Mouse (Mus musculus): ENCODE measurements around the gene Gpr176. TPM values are rescaled to one million over a fixed set of nuclear protein-coding genes. Genes with fewer than 3 reads are reported as not detected.
"Not testable (repeated sequence)": the region's sequence is repeated elsewhere in the genome, so short reads cannot be mapped to it uniquely, and the experiment has no call there.

Gene Gpr176
- polyA plus RNA-seq, 1 experiment from 2014 or later = 0.17 TPM

GRCm38 (mm10) chr2:118307561-118307960, 65.7 kb downstream of the Gpr176 start:
- no peaks in the 10 kb centered on the region for H3K36me3 ChIP-seq (replicated peaks)
- H3K4me1 ChIP-seq = no peaks in the 10 kb centered on the region
- no peaks in the 10 kb centered on the region for H3K27me3 ChIP-seq (replicated peaks; ENCODE audit: low read depth, poor library complexity, severe bottlenecking)
- WGBS = 76% methylated on average over 8 of the region's 8 CpGs
- no peak for DNase-seq (ENCODE audit: low spot score)
- H3K27ac ChIP-seq (replicated peaks) = no peak overlapping the region
- no peak overlapping the region for H3K4me3 ChIP-seq
- H3K9me3 ChIP-seq = no peaks in the 10 kb centered on the region

GRCm38 (mm10) chr2:118306966-118307365, 66.3 kb downstream of the Gpr176 start:
- Histone ChIP-seq H3K4me1 (no peaks in the 10 kb centered on the region), H3K9me3 (no peaks in the 10 kb centered on the region), H3K4me3 (no peak overlapping the region), H3K36me3 (replicated peaks) (no peaks in the 10 kb centered on the region), H3K27me3 (replicated peaks; ENCODE audit: low read depth, poor library complexity, severe bottlenecking) (no peaks in the 10 kb centered on the region), H3K27ac (replicated peaks) (no peak overlapping the region)
- DNase-seq (ENCODE audit: low spot score) = no peak
- WGBS = 68% methylated on average over 2 of the region's 2 CpGs

GRCm38 (mm10) chr2:118306522-118306895, 66.7 kb downstream of the Gpr176 start:
- no peaks in the 10 kb centered on the region for H3K9me3 ChIP-seq
- DNase-seq (ENCODE audit: low spot score) = no peak
- no peaks in the 10 kb centered on the region for H3K36me3 ChIP-seq (replicated peaks)
- H3K27ac ChIP-seq (replicated peaks) = no peak overlapping the region
- no peaks in the 10 kb centered on the region for H3K4me1 ChIP-seq
- 70% methylated on average over 3 of the region's 3 CpGs for WGBS
- H3K27me3 ChIP-seq (replicated peaks; ENCODE audit: low read depth, poor library complexity, severe bottlenecking) = no peaks in the 10 kb centered on the region
- H3K4me3 ChIP-seq = no peak overlapping the region

- no peak for DNase-seq (ENCODE audit: low spot score)
- H3K4me1 ChIP-seq = no peaks in the 10 kb centered on the region
- H3K36me3 ChIP-seq (replicated peaks) = no peaks in the 10 kb centered on the region
- H3K4me3 ChIP-seq = no peak overlapping the region
- 76% methylated on average over 7 of the region's 7 CpGs for WGBS
- H3K27me3 ChIP-seq (replicated peaks; ENCODE audit: low read depth, poor library complexity, severe bottlenecking) = no peaks in the 10 kb centered on the region
- no peaks in the 10 kb centered on the region for H3K9me3 ChIP-seq
- no peak overlapping the region for H3K27ac ChIP-seq (replicated peaks)
These were observed 67.2 kb downstream of the Gpr176 start for GRCm38 (mm10) chr2:118305827-118306521.

GRCm38 (mm10) chr2:118303456-118303855, 69.8 kb downstream of the Gpr176 start:
- Histone ChIP-seq H3K4me1 (no peaks in the 10 kb centered on the region), H3K27me3 (replicated peaks; ENCODE audit: low read depth, poor library complexity, severe bottlenecking) (no peaks in the 10 kb centered on the region), H3K4me3 (no peak overlapping the region), H3K9me3 (no peaks in the 10 kb centered on the region), H3K36me3 (replicated peaks) (no peaks in the 10 kb centered on the region), H3K27ac (replicated peaks) (no peak overlapping the region)
- WGBS = 84% methylated on average over 4 of the region's 4 CpGs
- DNase-seq (ENCODE audit: low spot score) = no peak

- DNase-seq (ENCODE audit: low spot score) = no peak
- Histone ChIP-seq H3K27ac (replicated peaks) (no peak overlapping the region), H3K4me1 (no peaks in the 10 kb centered on the region), H3K36me3 (replicated peaks) (no peaks in the 10 kb centered on the region), H3K9me3 (no peaks in the 10 kb centered on the region), H3K4me3 (no peak overlapping the region), H3K27me3 (replicated peaks; ENCODE audit: low read depth, poor library complexity, severe bottlenecking) (no peaks in the 10 kb centered on the region)
- WGBS = 67% methylated on average over 2 of the region's 2 CpGs
These were observed 71.6 kb downstream of the Gpr176 start for GRCm38 (mm10) chr2:118301656-118302055.

- H3K27me3 ChIP-seq (replicated peaks; ENCODE audit: low read depth, poor library complexity, severe bottlenecking) = no peaks in the 10 kb centered on the region
- 86% methylated on average over 8 of the region's 8 CpGs for WGBS
- H3K4me1 ChIP-seq = no peaks in the 10 kb centered on the region
- H3K36me3 ChIP-seq (replicated peaks) = no peaks in the 10 kb centered on the region
- no peak overlapping the region for H3K27ac ChIP-seq (replicated peaks)
- H3K9me3 ChIP-seq = no peaks in the 10 kb centered on the region
- H3K4me3 ChIP-seq = no peak overlapping the region
- no peak for DNase-seq (ENCODE audit: low spot score)
These were observed 72.1 kb downstream of the Gpr176 start for GRCm38 (mm10) chr2:118301041-118301545.

- H3K4me1 ChIP-seq = 0 out of 2 replicates have a peak, but pooled peaks cover 4% of the 10 kb centered on the region
- no peak overlapping the region for H3K27ac ChIP-seq (replicated peaks)
- no peak for DNase-seq (ENCODE audit: low spot score)
- H3K4me3 ChIP-seq = no peak overlapping the region
- no peaks in the 10 kb centered on the region for H3K36me3 ChIP-seq (replicated peaks)
- 88% methylated on average over 2 of the region's 2 CpGs for WGBS
- no peaks in the 10 kb centered on the region for H3K9me3 ChIP-seq
- H3K27me3 ChIP-seq (replicated peaks; ENCODE audit: low read depth, poor library complexity, severe bottlenecking) = no peaks in the 10 kb centered on the region
These were observed 73.2 kb downstream of the Gpr176 start for GRCm38 (mm10) chr2:118299981-118300380.

- no peak for DNase-seq (ENCODE audit: low spot score)
- Histone ChIP-seq H3K4me1 (0 out of 2 replicates have a peak, but pooled peaks cover 4% of the 10 kb centered on the region), H3K27ac (replicated peaks) (no peak overlapping the region), H3K4me3 (no peak overlapping the region), H3K36me3 (replicated peaks) (no peaks in the 10 kb centered on the region), H3K27me3 (replicated peaks; ENCODE audit: low read depth, poor library complexity, severe bottlenecking) (no peaks in the 10 kb centered on the region), H3K9me3 (no peaks in the 10 kb centered on the region)
- WGBS = 85% methylated on average over 4 of the region's 4 CpGs
These were observed 74.6 kb downstream of the Gpr176 start for GRCm38 (mm10) chr2:118298601-118299000.

GRCm38 (mm10) chr2:118297966-118298365, 75.3 kb downstream of the Gpr176 start:
- WGBS = 70% methylated on average over 2 of the region's 2 CpGs
- Histone ChIP-seq H3K27ac (replicated peaks) (no peak overlapping the region), H3K4me3 (no peak overlapping the region), H3K9me3 (no peaks in the 10 kb centered on the region), H3K4me1 (0 out of 2 replicates have a peak, but pooled peaks cover 4% of the 10 kb centered on the region), H3K36me3 (replicated peaks) (no peaks in the 10 kb centered on the region), H3K27me3 (replicated peaks; ENCODE audit: low read depth, poor library complexity, severe bottlenecking) (no peaks in the 10 kb centered on the region)
- no peak for DNase-seq (ENCODE audit: low spot score)

- Histone ChIP-seq H3K9me3 (no peaks in the 10 kb centered on the region), H3K27me3 (replicated peaks; ENCODE audit: low read depth, poor library complexity, severe bottlenecking) (no peaks in the 10 kb centered on the region), H3K36me3 (replicated peaks) (no peaks in the 10 kb centered on the region), H3K4me3 (no peak overlapping the region), H3K27ac (replicated peaks) (no peak overlapping the region), H3K4me1 (0 out of 2 replicates have a peak, but pooled peaks cover 4% of the 10 kb centered on the region)
- WGBS = 76% methylated on average over 7 of the region's 7 CpGs
- no peak for DNase-seq (ENCODE audit: low spot score)
These were observed 77.7 kb downstream of the Gpr176 start for GRCm38 (mm10) chr2:118295505-118295904.

GRCm38 (mm10) chr2:118293583-118293982, 79.6 kb downstream of the Gpr176 start:
- H3K36me3 ChIP-seq (replicated peaks) = no peaks in the 10 kb centered on the region
- H3K27ac ChIP-seq (replicated peaks) = no peak overlapping the region
- H3K27me3 ChIP-seq (replicated peaks; ENCODE audit: low read depth, poor library complexity, severe bottlenecking) = no peaks in the 10 kb centered on the region
- no peak overlapping the region for H3K4me3 ChIP-seq
- 0 out of 2 replicates have a peak, but pooled peaks cover 4% of the 10 kb centered on the region for H3K4me1 ChIP-seq
- H3K9me3 ChIP-seq = no peaks in the 10 kb centered on the region
- 87% methylated on average over 5 of the region's 5 CpGs for WGBS
- no peak for DNase-seq (ENCODE audit: low spot score)

- not testable (repeated sequence) for H3K4me3 ChIP-seq; H3K9me3 ChIP-seq; H3K4me1 ChIP-seq; H3K36me3 ChIP-seq (replicated peaks); H3K27ac ChIP-seq (replicated peaks); DNase-seq (ENCODE audit: low spot score); H3K27me3 ChIP-seq (replicated peaks; ENCODE audit: low read depth, poor library complexity, severe bottlenecking)
- WGBS = 91% methylated on average over 7 of the region's 7 CpGs
These were observed 84.2 kb downstream of the Gpr176 start for GRCm38 (mm10) chr2:118289066-118289460.

Data from embryonic facial prominence, embryonic 10.5 days (tissue).